In genomic region chr2:18316909-18317308, GRCm38 (mm10) we compare ENCODE assay signal across 18 mouse cellular contexts.
A peak's percentile ranks its signal among the peaks of the same experiment; 100 is the strongest.
DNase-seq lines count a peak whose midpoint lies in the region; ATAC-seq and TF ChIP-seq lines count a peak whose summit lies in the region.
"Had no signal": no experiment of that assay in that cellular context is flagged by ENCODE, and none has a peak within 500 bp of the region (broad histone marks: within the 10 kb centered on the region; RNA-seq: fewer than 3 reads in every experiment).

No protein-coding gene starts in this region.

- 9% methylated on average over 2 of the region's 2 CpGs for WGBS in forebrain, embryonic 10.5 days
- WGBS in forebrain, postnatal 0 days: 16% methylated on average over 2 of the region's 2 CpGs

- ATAC-seq in forebrain, postnatal 0 days: no peak; the same call in 1 of the 2 replicates
- ATAC-seq: intestine, embryonic 15.5 days; Patski had no signal

- H3K9ac ChIP-seq in forebrain, postnatal 0 days: no peak overlapping the region
- H3K9ac ChIP-seq: hindbrain, embryonic 15.5 days; intestine, embryonic 15.5 days; neural tube, embryonic 12.5 days had no signal

- peak; percentile 45 for DNase-seq in forebrain, embryonic 10.5 days (ENCODE audit: extremely low spot score, low spot score)
- no peak for DNase-seq in forebrain, postnatal 0 days
- peak; percentile 70 for DNase-seq in embryo, embryonic 11 days
- DNase-seq in fat pad, adult 2 months (ENCODE audit: extremely low read depth, low read depth, low spot score): peak; percentile 14
- peak; percentile 54 for DNase-seq in forelimb bud, embryonic 11.5 days (ENCODE audit: low read depth, low spot score)
- no peak for DNase-seq in right cerebral cortex, adult 2 months (ENCODE audit: low spot score in 2 of 2)
- no peak for DNase-seq in left cerebral cortex, adult 9 months (ENCODE audit: low spot score in 2 of 2)
- no peak for DNase-seq in natural killer cell, adult 2 months (ENCODE audit: low spot score in 2 of 2)
- DNase-seq: adrenal gland, adult 8-10 months; cerebellum, adult 9-11 months; liver; lung, postnatal 10 days; right cerebral cortex, postnatal 25 days had no signal

- H3K9me3 ChIP-seq in forebrain, embryonic 10.5 days: peaks cover 12% of the 10 kb centered on the region
- H3K9me3 ChIP-seq in forebrain, postnatal 0 days (ENCODE audit: low read length): no peaks in the 10 kb centered on the region
- H3K9me3 ChIP-seq: intestine, embryonic 15.5 days; neural tube, embryonic 12.5 days had no signal

- peaks cover 10% of the 10 kb centered on the region for H3K36me3 ChIP-seq in forebrain, embryonic 10.5 days (replicated peaks)
- no peaks in the 10 kb centered on the region for H3K36me3 ChIP-seq in forebrain, postnatal 0 days (ENCODE audit: insufficient read depth)
- H3K36me3 ChIP-seq: hindbrain, embryonic 15.5 days; intestine, embryonic 15.5 days; neural tube, embryonic 12.5 days had no signal

- no peak for TF ChIP-seq CTCF in forebrain, postnatal 0 days (IDR thresholded peaks at IDR 0.05; ENCODE audit: low read depth)

- peak overlapping the region; percentile 84 for H3K27ac ChIP-seq in forebrain, embryonic 10.5 days
- H3K27ac ChIP-seq in forebrain, postnatal 0 days (ENCODE audit: low read depth, low read length): no peak overlapping the region
- H3K27ac ChIP-seq: hindbrain, embryonic 15.5 days; intestine, embryonic 15.5 days; neural tube, embryonic 12.5 days had no signal

- peaks cover 65% of the 10 kb centered on the region for H3K4me1 ChIP-seq in forebrain, embryonic 10.5 days
- H3K4me1 ChIP-seq in forebrain, postnatal 0 days (ENCODE audit: insufficient read depth): no peaks in the 10 kb centered on the region
- H3K4me1 ChIP-seq: hindbrain, embryonic 15.5 days; intestine, embryonic 15.5 days; neural tube, embryonic 12.5 days had no signal

- peak overlapping the region; percentile 48 for H3K4me3 ChIP-seq in forebrain, embryonic 10.5 days
- H3K4me3 ChIP-seq in forebrain, postnatal 0 days (ENCODE audit: low read depth, low read length): no peak overlapping the region
- H3K4me3 ChIP-seq: hindbrain, embryonic 15.5 days; intestine, embryonic 15.5 days; neural tube, embryonic 12.5 days had no signal

- no peak overlapping the region for H3K4me2 ChIP-seq in forebrain, postnatal 0 days (ENCODE audit: low read depth)
- H3K4me2 ChIP-seq: heart, embryonic 11.5 days; hindbrain, embryonic 15.5 days; intestine, embryonic 15.5 days; neural tube, embryonic 12.5 days had no signal

- H3K27me3 ChIP-seq in forebrain, embryonic 10.5 days (ENCODE audit: poor library complexity, severe bottlenecking): no peaks in the 10 kb centered on the region
- H3K27me3 ChIP-seq in forebrain, postnatal 0 days (ENCODE audit: insufficient read depth, low read length): no peaks in the 10 kb centered on the region
- H3K27me3 ChIP-seq: hindbrain, embryonic 15.5 days; intestine, embryonic 15.5 days; neural tube, embryonic 12.5 days; Patski had no signal

Comparison
In these comparisons a context has a peak if more than half of its experiments do, and no peak if none do; other contexts are left out.
1. DNase-seq: peak in forebrain, embryonic 10.5 days (single experiment), embryo, embryonic 11 days (single experiment), fat pad, adult 2 months (single experiment) and forelimb bud, embryonic 11.5 days (single experiment); none in forebrain, postnatal 0 days (single experiment), right cerebral cortex, adult 2 months (0 of 2), left cerebral cortex, adult 9 months (0 of 2) and natural killer cell, adult 2 months (0 of 2).